Mouse (Mus musculus) forebrain, embryonic 16.5 days (tissue): Measurements from ENCODE around the gene Olfr876. TPM values are rescaled to one million over a fixed set of nuclear protein-coding genes. Genes with fewer than 3 reads are reported as not detected.

Experiments used
- ATAC-seq: fragments of 200-750 bp; cut with Nextera tagmentation; 2 replicates; pipeline ENCODE4 v1.8.0; 2017; ENCODE audit warnings: mild to moderate bottlenecking, moderate library complexity
- H3K27ac ChIP-seq: fragments of 300-500 bp; sonication (generic); 2 replicates; pipeline ENCODE4 v1.5.1; 2014; ENCODE audit warnings: low read length, control low read depth
- H3K27me3 ChIP-seq: fragments of 300-500 bp; sonication (generic); replicated peaks from 2 replicates; pipeline ENCODE4 v1.6.1; 2014; ENCODE audit warnings: low read length; ENCODE audit not compliant: control insufficient read depth, insufficient read depth
- H3K36me3 ChIP-seq: fragments of 300-500 bp; sonication (generic); 2 replicates; pipeline ENCODE4 v1.6.1; 2014; ENCODE audit not compliant: control insufficient read depth, insufficient read depth
- H3K4me1 ChIP-seq: fragments of 300-500 bp; sonication (generic); replicated peaks from 2 replicates; pipeline ENCODE4 v1.6.1; 2014; ENCODE audit warnings: low read length; ENCODE audit not compliant: control insufficient read depth, insufficient read depth
- H3K4me2 ChIP-seq: fragments of 300-500 bp; sonication (generic); 2 replicates; pipeline ENCODE4 v1.6.1; 2014; ENCODE audit warnings: mild to moderate bottlenecking, low read length, control low read depth
- H3K4me3 ChIP-seq: fragments of 300-500 bp; sonication (generic); replicated peaks from 2 replicates; pipeline ENCODE4 v1.5.1; 2014; ENCODE audit warnings: mild to moderate bottlenecking, low read length, control low read depth
- H3K9ac ChIP-seq: fragments of 300-500 bp; sonication (generic); replicated peaks from 2 replicates; pipeline ENCODE4 v1.6.1; 2014; ENCODE audit warnings: low read depth, low read length, control low read depth
- H3K9me3 ChIP-seq: fragments of 300-500 bp; sonication (generic); 2 replicates; pipeline ENCODE4 v1.6.1; 2016; ENCODE audit warnings: low read length; ENCODE audit not compliant: control insufficient read depth
- WGBS: fragments of 180-500 bp; shearing (Covaris S2); extraction: QIAGEN DNeasy Blood & Tissue Kit; methylation state at CpG from one replicate; pipeline ENCODE4 v1.1.7; 2014; 5-methylcytosine and 5-hydroxymethylcytosine counted together
- polyA plus RNA-seq: library from polyadenylated mRNA; unstranded; fragments of >200 nt; fragmentation: Nextera tagmentation; extraction: Ambion mirVana; gene quantifications from 2 replicates; pipeline ENCODE4 v1.2.1, GENCODE M21; 2015

Olfr876 gene
- polyA plus RNA-seq, 1 experiment from 2014 or later: not detected

GRCm38 (mm10) chr9:37807235-37807634 is 4.4 kb downstream of the Olfr876 start:
- H3K4me1 ChIP-seq: no peaks in the 10 kb centered on the region
- no peaks in the 10 kb centered on the region for H3K36me3 ChIP-seq
- H3K27ac ChIP-seq: no peak overlapping the region
- ATAC-seq: no peak
- H3K9me3 ChIP-seq: no peaks in the 10 kb centered on the region
- H3K4me3 ChIP-seq: no peak overlapping the region
- H3K27me3 ChIP-seq: no peaks in the 10 kb centered on the region
- H3K4me2 ChIP-seq: no peak overlapping the region
- H3K9ac ChIP-seq: no peak overlapping the region

GRCm38 (mm10) chr9:37808456-37808855 is 5.6 kb downstream of the Olfr876 start:
- no peaks in the 10 kb centered on the region for H3K27me3 ChIP-seq
- no peaks in the 10 kb centered on the region for H3K9me3 ChIP-seq
- H3K27ac ChIP-seq: no peak overlapping the region
- H3K9ac ChIP-seq: no peak overlapping the region
- H3K4me3 ChIP-seq: no peak overlapping the region
- no peaks in the 10 kb centered on the region for H3K36me3 ChIP-seq
- WGBS: 95% methylated on average over 3 of the region's 3 CpGs
- no peak overlapping the region for H3K4me2 ChIP-seq
- no peaks in the 10 kb centered on the region for H3K4me1 ChIP-seq
- ATAC-seq: no peak

- Histone ChIP-seq H3K36me3 (no peaks in the 10 kb centered on the region), H3K27ac (no peak overlapping the region), H3K27me3 (no peaks in the 10 kb centered on the region), H3K9me3 (no peaks in the 10 kb centered on the region), H3K9ac (no peak overlapping the region), H3K4me3 (no peak overlapping the region), H3K4me1 (no peaks in the 10 kb centered on the region), H3K4me2 (no peak overlapping the region)
- WGBS: 69% methylated on average over 2 of the region's 2 CpGs
- no peak for ATAC-seq
These were observed 6.1 kb downstream of the Olfr876 start for GRCm38 (mm10) chr9:37808976-37809375.

GRCm38 (mm10) chr9:37814696-37815095 is 11.9 kb downstream of the Olfr876 start:
- H3K9me3 ChIP-seq: no peaks in the 10 kb centered on the region
- H3K4me2 ChIP-seq: no peak overlapping the region
- no peak overlapping the region for H3K4me3 ChIP-seq
- peaks cover 3% of the 10 kb centered on the region for H3K4me1 ChIP-seq
- no peak overlapping the region for H3K9ac ChIP-seq
- ATAC-seq: peak; percentile 86
- no peaks in the 10 kb centered on the region for H3K36me3 ChIP-seq
- H3K27ac ChIP-seq: no peak overlapping the region
- whole genome bisulfite sequencing: 43% methylated on average over 3 of the region's 3 CpGs
- H3K27me3 ChIP-seq: no peaks in the 10 kb centered on the region

- no peak for ATAC-seq
- no peak overlapping the region for H3K4me3 ChIP-seq
These were observed 27.1 kb downstream of the Olfr876 start for GRCm38 (mm10) chr9:37829881-37830280.

GRCm38 (mm10) chr9:37833341-37833740 is 30.5 kb downstream of the Olfr876 start:
- H3K4me3 ChIP-seq: no peak overlapping the region
- no peaks in the 10 kb centered on the region for H3K4me1 ChIP-seq
- H3K9ac ChIP-seq: no peak overlapping the region
- ATAC-seq: no peak
- H3K4me2 ChIP-seq: no peak overlapping the region
- WGBS: 75% methylated on average over 1 of the region's 1 CpGs
- H3K36me3 ChIP-seq: no peaks in the 10 kb centered on the region
- H3K9me3 ChIP-seq: no peaks in the 10 kb centered on the region
- H3K27me3 ChIP-seq: no peaks in the 10 kb centered on the region
- H3K27ac ChIP-seq: no peak overlapping the region

More at GRCm38 (mm10) chr9:37829881-37830280, 27.1 kb downstream of the Olfr876 start:
- Histone ChIP-seq H3K9ac (no peak overlapping the region), H3K36me3 (no peaks in the 10 kb centered on the region), H3K9me3 (no peaks in the 10 kb centered on the region), H3K4me1 (no peaks in the 10 kb centered on the region), H3K27me3 (no peaks in the 10 kb centered on the region), H3K27ac (no peak overlapping the region), H3K4me2 (no peak overlapping the region)

- H3K4me1 ChIP-seq: no peaks in the 10 kb centered on the region
- H3K9ac ChIP-seq: no peak overlapping the region
- WGBS: 91% methylated on average over 2 of the region's 2 CpGs
- no peak overlapping the region for H3K27ac ChIP-seq
- no peak overlapping the region for H3K4me3 ChIP-seq
- H3K36me3 ChIP-seq: no peaks in the 10 kb centered on the region
- no peak overlapping the region for H3K4me2 ChIP-seq
- H3K27me3 ChIP-seq: no peaks in the 10 kb centered on the region
- H3K9me3 ChIP-seq: no peaks in the 10 kb centered on the region
- ATAC-seq: no peak
These were observed 46.4 kb downstream of the Olfr876 start for GRCm38 (mm10) chr9:37849267-37849666.

- ATAC-seq: no peak
- H3K27ac ChIP-seq: no peak within 1 kb of the TSS
- H3K9me3 ChIP-seq: no peaks in the 10 kb centered on the region
- H3K9ac ChIP-seq: no peak within 1 kb of the TSS
- H3K36me3 ChIP-seq: no peaks in the 10 kb centered on the region
- H3K4me3 ChIP-seq: no peak within 1 kb of the TSS
- H3K4me1 ChIP-seq: no peaks in the 10 kb centered on the region
- no peaks in the 10 kb centered on the region for H3K27me3 ChIP-seq
- WGBS: 81% methylated on average over 4 of the region's 4 CpGs
- no peak within 1 kb of the TSS for H3K4me2 ChIP-seq
These were observed 51.1 kb downstream of the Olfr876 start, which contains the start of gene Olfr877 for GRCm38 (mm10) chr9:37853969-37854368. TSS of gene Olfr877 (plus strand) at chr9:37854269.
